Mouse (Mus musculus): ENCODE results near the gene Fbxo47. TPM values are rescaled to one million over a fixed set of nuclear protein-coding genes. Genes with fewer than 3 reads are reported as not detected.

The Fbxo47 gene
- polyA plus RNA-seq (2014; fragmentation: Nextera tagmentation; extraction: Ambion mirVana) = 0.60 and 0.61 TPM in 2 replicates

DNA sequence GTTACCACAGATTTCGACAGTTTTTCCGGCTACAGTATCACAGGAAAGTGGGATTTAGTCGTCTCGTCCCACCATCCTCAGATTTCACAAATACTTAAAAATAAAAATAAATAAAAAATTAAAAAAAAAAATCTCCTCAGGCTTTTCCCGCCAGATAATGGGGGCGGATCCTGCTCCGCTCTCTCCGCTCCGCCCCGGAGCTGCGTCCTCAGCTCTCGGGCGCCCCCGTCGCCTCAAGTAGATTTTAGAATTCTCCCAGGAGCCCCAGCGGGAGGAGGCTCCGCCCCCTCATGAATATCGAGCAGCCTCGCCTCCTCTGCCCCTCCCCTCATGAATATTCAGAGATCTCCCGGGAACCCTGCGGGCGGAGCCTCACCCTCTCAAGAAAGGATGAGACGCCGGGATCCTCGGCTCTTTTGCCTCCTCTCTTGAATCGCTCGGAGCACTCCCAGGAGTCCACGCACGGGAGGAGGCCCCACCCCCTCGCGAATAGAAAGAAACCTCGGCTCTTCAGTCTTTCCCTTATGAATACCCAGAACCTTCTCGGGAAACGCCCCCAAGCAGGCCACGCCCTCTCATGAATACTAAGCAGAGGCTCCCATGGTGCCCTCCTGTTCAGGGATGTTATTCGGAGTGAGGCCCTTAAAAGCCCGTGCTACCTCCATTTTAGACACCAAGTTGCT is at the start of gene Fbxo47:
Gene Fbxo47 (minus strand): TSS at position 237 of the 683 bp plus-strand sequence.
- Histone ChIP-seq H3K27me3 (ENCODE audit: control insufficient read depth, insufficient read depth, low read length) (no peaks in the 10 kb centered on the region), H3K9ac (replicated peaks; ENCODE audit: low read length) (peak within 1 kb of the TSS; percentile 53), H3K9me3 (replicated peaks; ENCODE audit: control insufficient read depth, low read length) (no peaks in the 10 kb centered on the region), H3K4me3 (ENCODE audit: low read depth, low read length) (peak within 1 kb of the TSS; percentile 46), H3K27ac (replicated peaks; ENCODE audit: low read depth, low read length) (peak within 1 kb of the TSS; percentile 54), H3K36me3 (replicated peaks; ENCODE audit: control insufficient read depth, insufficient read depth, low read depth, low read length) (no peaks in the 10 kb centered on the region), H3K4me2 (ENCODE audit: low read depth, low read length) (peak within 1 kb of the TSS; percentile 21), H3K4me1 (ENCODE audit: control insufficient read depth, insufficient read depth, low read length) (no peaks in the 10 kb centered on the region)
- peak; percentile 93 for ATAC-seq (replicated peaks; ENCODE audit: insufficient number of reproducible peaks, low FRiP score, low TSS enrichment, low read depth)
- peak; percentile 99 for DNase-seq (ENCODE audit: low spot score)
- WGBS = under 1% methylated on average over 37 of the region's 37 CpGs

- Histone ChIP-seq H3K36me3 (replicated peaks; ENCODE audit: control insufficient read depth, insufficient read depth, low read depth, low read length) (no peaks in the 10 kb centered on the region), H3K27me3 (ENCODE audit: control insufficient read depth, insufficient read depth, low read length) (no peaks in the 10 kb centered on the region), H3K9me3 (replicated peaks; ENCODE audit: control insufficient read depth, low read length) (no peaks in the 10 kb centered on the region), H3K27ac (replicated peaks; ENCODE audit: low read depth, low read length) (no peak overlapping the region), H3K9ac (replicated peaks; ENCODE audit: low read length) (no peak overlapping the region), H3K4me1 (ENCODE audit: control insufficient read depth, insufficient read depth, low read length) (no peaks in the 10 kb centered on the region), H3K4me2 (ENCODE audit: low read depth, low read length) (no peak overlapping the region), H3K4me3 (ENCODE audit: low read depth, low read length) (no peak overlapping the region)
- no peak for ATAC-seq (replicated peaks; ENCODE audit: insufficient number of reproducible peaks, low FRiP score, low TSS enrichment, low read depth)
- 55% methylated on average over 1 of the region's 1 CpGs for WGBS
- DNase-seq (ENCODE audit: low spot score) = no peak
Observed at GRCm38 (mm10) chr11:97933553-97933952, 49.6 kb upstream of the Fbxo47 start.

GRCm38 (mm10) chr11:97928905-97929304 is 45.0 kb upstream of the Fbxo47 start:
- Histone ChIP-seq H3K27ac (replicated peaks; ENCODE audit: low read depth, low read length) (no peak overlapping the region), H3K27me3 (ENCODE audit: control insufficient read depth, insufficient read depth, low read length) (no peaks in the 10 kb centered on the region), H3K9me3 (replicated peaks; ENCODE audit: control insufficient read depth, low read length) (no peaks in the 10 kb centered on the region), H3K4me2 (ENCODE audit: low read depth, low read length) (no peak overlapping the region), H3K4me3 (ENCODE audit: low read depth, low read length) (no peak overlapping the region), H3K4me1 (ENCODE audit: control insufficient read depth, insufficient read depth, low read length) (no peaks in the 10 kb centered on the region), H3K36me3 (replicated peaks; ENCODE audit: control insufficient read depth, insufficient read depth, low read depth, low read length) (no peaks in the 10 kb centered on the region), H3K9ac (replicated peaks; ENCODE audit: low read length) (no peak overlapping the region)
- DNase-seq (ENCODE audit: low spot score) (no peak), ATAC-seq (replicated peaks; ENCODE audit: insufficient number of reproducible peaks, low FRiP score, low TSS enrichment, low read depth) (no peak)
- WGBS = 70% methylated on average over 4 of the region's 4 CpGs

DNA sequence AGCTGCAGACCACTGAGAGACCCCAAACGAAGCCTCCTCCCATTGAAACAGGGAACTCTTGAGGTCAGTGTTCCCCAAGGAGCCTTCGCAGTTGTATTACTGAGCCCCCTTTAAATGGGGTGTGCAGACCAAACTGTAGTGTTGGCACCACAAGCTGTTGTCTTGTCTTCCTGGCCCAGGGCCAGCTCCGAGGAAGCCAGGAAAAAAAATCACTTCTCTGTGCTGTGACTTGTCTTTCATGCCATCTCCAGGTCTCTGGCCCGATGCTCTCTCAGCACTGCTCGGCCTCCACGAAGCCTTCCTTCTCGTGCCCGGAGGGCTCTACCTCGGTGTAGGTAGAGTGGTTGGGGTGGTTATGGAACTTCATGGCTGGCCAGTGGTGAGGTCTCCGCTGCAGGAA is 40.3 kb upstream of the Fbxo47 start:
- WGBS = 89% methylated on average over 10 of the region's 10 CpGs
- H3K4me2 ChIP-seq (ENCODE audit: low read depth, low read length) = no peak overlapping the region
- no peak for ATAC-seq (replicated peaks; ENCODE audit: insufficient number of reproducible peaks, low FRiP score, low TSS enrichment, low read depth)
- H3K4me3 ChIP-seq (ENCODE audit: low read depth, low read length) = no peak overlapping the region
- no peaks in the 10 kb centered on the region for H3K36me3 ChIP-seq (replicated peaks; ENCODE audit: control insufficient read depth, insufficient read depth, low read depth, low read length)
- H3K9me3 ChIP-seq (replicated peaks; ENCODE audit: control insufficient read depth, low read length) = no peaks in the 10 kb centered on the region
- H3K27ac ChIP-seq (replicated peaks; ENCODE audit: low read depth, low read length) = no peak overlapping the region
- no peak for DNase-seq (ENCODE audit: low spot score)
- H3K27me3 ChIP-seq (ENCODE audit: control insufficient read depth, insufficient read depth, low read length) = no peaks in the 10 kb centered on the region
- no peak overlapping the region for H3K9ac ChIP-seq (replicated peaks; ENCODE audit: low read length)
- H3K4me1 ChIP-seq (ENCODE audit: control insufficient read depth, insufficient read depth, low read length) = no peaks in the 10 kb centered on the region

- ATAC-seq (replicated peaks; ENCODE audit: insufficient number of reproducible peaks, low FRiP score, low TSS enrichment, low read depth) = no peak
- Histone ChIP-seq H3K9ac (replicated peaks; ENCODE audit: low read length) (no peak overlapping the region), H3K4me1 (ENCODE audit: control insufficient read depth, insufficient read depth, low read length) (no peaks in the 10 kb centered on the region), H3K4me2 (ENCODE audit: low read depth, low read length) (no peak overlapping the region), H3K27me3 (ENCODE audit: control insufficient read depth, insufficient read depth, low read length) (no peaks in the 10 kb centered on the region), H3K4me3 (ENCODE audit: low read depth, low read length) (no peak overlapping the region), H3K27ac (replicated peaks; ENCODE audit: low read depth, low read length) (no peak overlapping the region), H3K9me3 (replicated peaks; ENCODE audit: control insufficient read depth, low read length) (no peaks in the 10 kb centered on the region), H3K36me3 (replicated peaks; ENCODE audit: control insufficient read depth, insufficient read depth, low read depth, low read length) (no peaks in the 10 kb centered on the region)
- whole genome bisulfite sequencing = 77% methylated on average over 9 of the region's 9 CpGs
- no peak for DNase-seq (ENCODE audit: low spot score)
Observed at GRCm38 (mm10) chr11:97923639-97924038, 39.7 kb upstream of the Fbxo47 start.

- DNase-seq (ENCODE audit: low spot score) = no peak
- Histone ChIP-seq H3K4me2 (ENCODE audit: low read depth, low read length) (no peak overlapping the region), H3K27me3 (ENCODE audit: control insufficient read depth, insufficient read depth, low read length) (no peaks in the 10 kb centered on the region), H3K9ac (replicated peaks; ENCODE audit: low read length) (no peak overlapping the region), H3K36me3 (replicated peaks; ENCODE audit: control insufficient read depth, insufficient read depth, low read depth, low read length) (no peaks in the 10 kb centered on the region), H3K27ac (replicated peaks; ENCODE audit: low read depth, low read length) (no peak overlapping the region), H3K4me3 (ENCODE audit: low read depth, low read length) (no peak overlapping the region), H3K4me1 (ENCODE audit: control insufficient read depth, insufficient read depth, low read length) (no peaks in the 10 kb centered on the region), H3K9me3 (replicated peaks; ENCODE audit: control insufficient read depth, low read length) (no peaks in the 10 kb centered on the region)
- ATAC-seq (replicated peaks; ENCODE audit: insufficient number of reproducible peaks, low FRiP score, low TSS enrichment, low read depth) = no peak
- 85% methylated on average over 6 of the region's 6 CpGs for WGBS
Observed at GRCm38 (mm10) chr11:97915974-97916503, 32.1 kb upstream of the Fbxo47 start.

GRCm38 (mm10) chr11:97915471-97915870 is 31.5 kb upstream of the Fbxo47 start:
- no peaks in the 10 kb centered on the region for H3K4me1 ChIP-seq (ENCODE audit: control insufficient read depth, insufficient read depth, low read length)
- no peak overlapping the region for H3K27ac ChIP-seq (replicated peaks; ENCODE audit: low read depth, low read length)
- 73% methylated on average over 2 of the region's 2 CpGs for whole genome bisulfite sequencing
- H3K36me3 ChIP-seq (replicated peaks; ENCODE audit: control insufficient read depth, insufficient read depth, low read depth, low read length) = no peaks in the 10 kb centered on the region
- no peaks in the 10 kb centered on the region for H3K9me3 ChIP-seq (replicated peaks; ENCODE audit: control insufficient read depth, low read length)
- no peak overlapping the region for H3K9ac ChIP-seq (replicated peaks; ENCODE audit: low read length)
- DNase-seq (ENCODE audit: low spot score) = no peak
- no peaks in the 10 kb centered on the region for H3K27me3 ChIP-seq (ENCODE audit: control insufficient read depth, insufficient read depth, low read length)
- no peak for ATAC-seq (replicated peaks; ENCODE audit: insufficient number of reproducible peaks, low FRiP score, low TSS enrichment, low read depth)
- no peak overlapping the region for H3K4me2 ChIP-seq (ENCODE audit: low read depth, low read length)
- no peak overlapping the region for H3K4me3 ChIP-seq (ENCODE audit: low read depth, low read length)

GRCm38 (mm10) chr11:97913111-97913510 is 29.2 kb upstream of the Fbxo47 start:
- no peak overlapping the region for H3K9ac ChIP-seq (replicated peaks; ENCODE audit: low read length)
- no peak for DNase-seq (ENCODE audit: low spot score)
- ATAC-seq (replicated peaks; ENCODE audit: insufficient number of reproducible peaks, low FRiP score, low TSS enrichment, low read depth) = no peak
- no peak overlapping the region for H3K4me3 ChIP-seq (ENCODE audit: low read depth, low read length)
- H3K4me2 ChIP-seq (ENCODE audit: low read depth, low read length) = no peak overlapping the region
- no peaks in the 10 kb centered on the region for H3K4me1 ChIP-seq (ENCODE audit: control insufficient read depth, insufficient read depth, low read length)
- WGBS = 91% methylated on average over 14 of the region's 14 CpGs
- no peaks in the 10 kb centered on the region for H3K9me3 ChIP-seq (replicated peaks; ENCODE audit: control insufficient read depth, low read length)
- no peaks in the 10 kb centered on the region for H3K36me3 ChIP-seq (replicated peaks; ENCODE audit: control insufficient read depth, insufficient read depth, low read depth, low read length)
- no peak overlapping the region for H3K27ac ChIP-seq (replicated peaks; ENCODE audit: low read depth, low read length)
- H3K27me3 ChIP-seq (ENCODE audit: control insufficient read depth, insufficient read depth, low read length) = no peaks in the 10 kb centered on the region

Measured in embryonic facial prominence, embryonic 11.5 days (tissue).